Mouse (Mus musculus) megakaryocyte progenitor cell, adult 5-6 weeks (primary cell): ENCODE results near the gene Tppp. TPM values are rescaled to one million over a fixed set of nuclear protein-coding genes. Genes with fewer than 3 reads are reported as not detected.
"Not testable (repeated sequence)": the region's sequence is repeated elsewhere in the genome, so short reads cannot be mapped to it uniquely, and the experiment has no call there.

Experiments
- ATAC-seq: replicated peaks from 2 replicates; pipeline ENCODE4 v1.8.0; 2016; ENCODE audit warnings: mild to moderate bottlenecking, moderate TSS enrichment, inconsistent platforms; ENCODE audit not compliant: poor library complexity
- total RNA-seq, 2 experiments: library from RNA; stranded (forward) in 1 of 2; stranded (reverse) in 1 of 2; fragments of 157-497, 149-512 nt in 1 of 2; fragments of 200-1000 nt in 1 of 2; gene quantifications; 2 replicates each; pipeline versions ENCODE4 v1.2.3 to v1.2.4; 2015 to 2017

Tppp gene
- 0.17 TPM in 1 of 2 replicates, not detected in the other for total RNA-seq (2015)
- total RNA-seq (2017): 0.04 and 0.17 TPM in 2 replicates

GRCm38 (mm10) chr13:74008948-74009718, at the start of gene Tppp:
Gene Tppp, plus strand, starts transcription at chr13:74009407.
- peak; percentile 95 for ATAC-seq

- no peak for ATAC-seq
These were observed 49.0 kb upstream of the Tppp start for GRCm38 (mm10) chr13:73960117-73960652.

- peak; percentile 34; the same call in 1 of the 2 replicates for ATAC-seq
These were observed 48.0 kb upstream of the Tppp start for GRCm38 (mm10) chr13:73961177-73961576.

- no peak for ATAC-seq
These were observed 45.7 kb upstream of the Tppp start, which contains the start of gene Zdhhc11 for GRCm38 (mm10) chr13:73963551-73963950. Gene Zdhhc11, plus strand, starts transcription at chr13:73963851.

- ATAC-seq: peak; percentile 90
These were observed 38.4 kb upstream of the Tppp start for GRCm38 (mm10) chr13:73970545-73971448.

- ATAC-seq: no peak
These were observed 34.7 kb upstream of the Tppp start for GRCm38 (mm10) chr13:73974523-73974922.

GRCm38 (mm10) chr13:73976935-73977334, 32.3 kb upstream of the Tppp start:
- peak; percentile 66 for ATAC-seq

- peak; percentile 59 for ATAC-seq
These were observed 18.9 kb upstream of the Tppp start for GRCm38 (mm10) chr13:73990325-73990724.

- ATAC-seq: peak; percentile 97
These were observed 18.4 kb upstream of the Tppp start for GRCm38 (mm10) chr13:73990761-73991160.

- ATAC-seq: no peak
These were observed 17.9 kb upstream of the Tppp start for GRCm38 (mm10) chr13:73991267-73991666.

GRCm38 (mm10) chr13:73996456-73996855, 12.8 kb upstream of the Tppp start:
- peak; percentile 54 for ATAC-seq

GRCm38 (mm10) chr13:74000519-74000918, 8.7 kb upstream of the Tppp start:
- ATAC-seq: 0 out of 2 replicates have a peak, but pooled peaks have one; percentile 33

- ATAC-seq: no peak
These were observed 8.2 kb upstream of the Tppp start for GRCm38 (mm10) chr13:74000961-74001360.

- no peak for ATAC-seq
These were observed 7.7 kb upstream of the Tppp start for GRCm38 (mm10) chr13:74001492-74001891.

- ATAC-seq: not testable (repeated sequence)
These were observed 2.3 kb upstream of the Tppp start for GRCm38 (mm10) chr13:74006881-74007280.

GRCm38 (mm10) chr13:74008216-74008615, 991 bp upstream of the Tppp start:
- ATAC-seq: not testable (repeated sequence)

- ATAC-seq: peak; percentile 3; the same call in 1 of the 2 replicates
These were observed 796 bp downstream of the Tppp start for GRCm38 (mm10) chr13:74009791-74010614.

GRCm38 (mm10) chr13:74010678-74011077, 1.5 kb downstream of the Tppp start:
- no peak for ATAC-seq

- ATAC-seq: no peak
These were observed 6.7 kb downstream of the Tppp start for GRCm38 (mm10) chr13:74015908-74016307.

- peak; percentile 49 for ATAC-seq
These were observed 8.2 kb downstream of the Tppp start for GRCm38 (mm10) chr13:74017426-74017825.
